Mouse (Mus musculus) liver, embryonic 16.5 days (tissue): ENCODE results near the gene Scn8a. TPM values are rescaled to one million over a fixed set of nuclear protein-coding genes. Genes with fewer than 3 reads are reported as not detected.
A peak's percentile ranks its signal among the peaks of the same experiment; 100 is the strongest.

Source experiments
- ATAC-seq: fragments of 200-750 bp; cut with Nextera tagmentation; 2 replicates; pipeline ENCODE4 v1.8.0; 2017; ENCODE audit warnings: low read depth, mild to moderate bottlenecking, moderate number of reproducible peaks, moderate library complexity
- H3K27ac ChIP-seq: fragments of 300-500 bp; sonication (generic); 2 replicates; pipeline ENCODE4 v1.5.1; 2014; ENCODE audit warnings: mild to moderate bottlenecking, low read length
- H3K27me3 ChIP-seq: fragments of 300-500 bp; sonication (generic); 2 replicates; pipeline ENCODE4 v1.6.1; 2014; ENCODE audit warnings: low read depth, low read length, mixed read lengths; ENCODE audit not compliant: control insufficient read depth, insufficient read depth
- H3K36me3 ChIP-seq: fragments of 300-500 bp; sonication (generic); 2 replicates; pipeline ENCODE4 v1.6.1; 2014; ENCODE audit warnings: mild to moderate bottlenecking; ENCODE audit not compliant: control insufficient read depth, insufficient read depth
- H3K4me1 ChIP-seq: fragments of 300-500 bp; sonication (generic); 2 replicates; pipeline ENCODE4 v1.6.1; 2014; ENCODE audit warnings: low read depth, low read length, mixed read lengths; ENCODE audit not compliant: control insufficient read depth
- H3K4me2 ChIP-seq: fragments of 300-500 bp; sonication (generic); 2 replicates; pipeline ENCODE4 v1.6.1; 2014; ENCODE audit warnings: low read depth, low read length, mixed read lengths
- H3K4me3 ChIP-seq: fragments of 300-500 bp; sonication (generic); 2 replicates; pipeline ENCODE4 v1.5.1; 2014; ENCODE audit warnings: low read depth, mild to moderate bottlenecking, low read length
- H3K9ac ChIP-seq: fragments of 300-500 bp; sonication (generic); 2 replicates; pipeline ENCODE4 v1.6.1; 2014; ENCODE audit warnings: low read depth, low read length
- H3K9me3 ChIP-seq: fragments of 300-500 bp; sonication (generic); replicated peaks from 2 replicates; pipeline ENCODE4 v1.6.1; 2016; ENCODE audit warnings: low read length; ENCODE audit not compliant: control insufficient read depth
- WGBS: fragments of 180-500 bp; shearing (Covaris S2); extraction: QIAGEN DNeasy Blood & Tissue Kit; methylation state at CpG from one replicate; pipeline ENCODE4 v1.1.7; 2014; ENCODE audit not compliant: insufficient replicate concordance; 5-methylcytosine and 5-hydroxymethylcytosine counted together
- polyA plus RNA-seq: library from polyadenylated mRNA; unstranded; fragments of >200 nt; fragmentation: Nextera tagmentation; extraction: Ambion mirVana; gene quantifications from 2 replicates; pipeline ENCODE4 v1.2.1, GENCODE M21; 2015

Gene Scn8a
- polyA plus RNA-seq, 1 experiment from 2014 or later = 0.72 TPM

- H3K36me3 ChIP-seq = no peaks in the 10 kb centered on the region
- no peak overlapping the region for H3K27ac ChIP-seq
- H3K9ac ChIP-seq = no peak overlapping the region
- H3K9me3 ChIP-seq = no peaks in the 10 kb centered on the region
- H3K4me2 ChIP-seq = no peak overlapping the region
- H3K4me3 ChIP-seq = no peak overlapping the region
- H3K27me3 ChIP-seq = no peaks in the 10 kb centered on the region
- ATAC-seq = no peak
- H3K4me1 ChIP-seq = no peaks in the 10 kb centered on the region
- 60% methylated on average over 8 of the region's 8 CpGs for WGBS
These were observed 32.9 kb upstream of the Scn8a start for GRCm38 (mm10) chr15:100836729-100837128.

GRCm38 (mm10) chr15:100838607-100839207 lies 31.0 kb upstream of the Scn8a start:
- Histone ChIP-seq H3K4me1 (no peaks in the 10 kb centered on the region), H3K27ac (no peak overlapping the region), H3K4me2 (no peak overlapping the region), H3K27me3 (no peaks in the 10 kb centered on the region), H3K9me3 (no peaks in the 10 kb centered on the region), H3K9ac (no peak overlapping the region), H3K36me3 (no peaks in the 10 kb centered on the region), H3K4me3 (no peak overlapping the region)
- 36% methylated on average over 12 of the region's 12 CpGs for whole genome bisulfite sequencing
- no peak for ATAC-seq

- no peak overlapping the region for H3K27ac ChIP-seq
- H3K4me3 ChIP-seq = no peak overlapping the region
- H3K4me1 ChIP-seq = no peaks in the 10 kb centered on the region
- no peak overlapping the region for H3K9ac ChIP-seq
- no peaks in the 10 kb centered on the region for H3K27me3 ChIP-seq
- ATAC-seq = no peak
- no peaks in the 10 kb centered on the region for H3K36me3 ChIP-seq
- H3K4me2 ChIP-seq = no peak overlapping the region
- WGBS = 57% methylated on average over 7 of the region's 7 CpGs
- no peaks in the 10 kb centered on the region; the same call in 1 of the 2 replicates for H3K9me3 ChIP-seq
These were observed 25.3 kb upstream of the Scn8a start for GRCm38 (mm10) chr15:100844336-100844735.

GRCm38 (mm10) chr15:100845049-100845879 lies 24.4 kb upstream of the Scn8a start:
- H3K4me2 ChIP-seq = no peak overlapping the region
- 32% methylated on average over 24 of the region's 26 CpGs for WGBS

DNA sequence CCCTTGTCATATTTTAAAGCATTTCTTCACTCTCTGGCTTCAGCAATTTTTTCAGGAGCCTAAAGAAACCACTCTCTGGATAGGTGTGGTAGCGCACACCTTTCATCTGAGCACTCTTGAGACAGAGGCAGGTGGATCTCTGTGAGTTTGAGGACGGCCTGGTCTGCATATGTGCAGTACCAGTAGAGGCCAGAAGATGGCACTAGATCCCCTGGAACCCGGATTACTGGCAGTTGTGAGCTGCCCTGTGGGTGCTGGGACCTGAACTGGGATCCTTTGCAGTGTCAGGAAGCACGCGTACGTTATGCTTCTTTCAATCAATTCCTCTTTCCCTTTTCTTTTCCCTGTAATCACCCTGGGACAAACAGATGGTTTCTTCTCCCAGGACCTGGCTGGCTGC lies 22.5 kb upstream of the Scn8a start:
- H3K4me2 ChIP-seq = no peak overlapping the region
- H3K4me3 ChIP-seq = no peak overlapping the region
- no peaks in the 10 kb centered on the region for H3K36me3 ChIP-seq
- WGBS = 77% methylated on average over 6 of the region's 6 CpGs
- no peaks in the 10 kb centered on the region for H3K4me1 ChIP-seq
- no peak overlapping the region for H3K27ac ChIP-seq
- no peak for ATAC-seq
- H3K9ac ChIP-seq = no peak overlapping the region
- no peaks in the 10 kb centered on the region; the same call in 1 of the 2 replicates for H3K9me3 ChIP-seq
- no peaks in the 10 kb centered on the region for H3K27me3 ChIP-seq

More at GRCm38 (mm10) chr15:100845049-100845879, 24.4 kb upstream of the Scn8a start:
- Histone ChIP-seq H3K9me3 (no peaks in the 10 kb centered on the region; the same call in 1 of the 2 replicates), H3K4me1 (no peaks in the 10 kb centered on the region), H3K4me3 (no peak overlapping the region), H3K36me3 (no peaks in the 10 kb centered on the region), H3K9ac (no peak overlapping the region), H3K27ac (0 out of 2 replicates have a peak overlapping the region, but pooled peaks have one; percentile 3), H3K27me3 (no peaks in the 10 kb centered on the region)
- 0 out of 2 replicates have a peak, but pooled peaks have one; percentile 30 for ATAC-seq

- ATAC-seq = no peak
- Histone ChIP-seq H3K4me1 (no peaks in the 10 kb centered on the region), H3K36me3 (no peaks in the 10 kb centered on the region), H3K9ac (no peak overlapping the region), H3K4me3 (no peak overlapping the region), H3K27ac (no peak overlapping the region), H3K9me3 (no peaks in the 10 kb centered on the region), H3K4me2 (no peak overlapping the region), H3K27me3 (no peaks in the 10 kb centered on the region)
- 14% methylated on average over 3 of the region's 3 CpGs for WGBS
These were observed 12.1 kb upstream of the Scn8a start for GRCm38 (mm10) chr15:100857586-100857985.

GRCm38 (mm10) chr15:100860856-100861255 lies 8.8 kb upstream of the Scn8a start:
- 28% methylated on average over 5 of the region's 5 CpGs for WGBS
- no peak overlapping the region for H3K9ac ChIP-seq
- ATAC-seq = no peak
- H3K4me2 ChIP-seq = no peak overlapping the region
- no peaks in the 10 kb centered on the region for H3K4me1 ChIP-seq
- H3K27me3 ChIP-seq = no peaks in the 10 kb centered on the region
- H3K36me3 ChIP-seq = no peaks in the 10 kb centered on the region
- H3K27ac ChIP-seq = no peak overlapping the region
- no peak overlapping the region for H3K4me3 ChIP-seq
- no peaks in the 10 kb centered on the region for H3K9me3 ChIP-seq

- no peak overlapping the region for H3K27ac ChIP-seq
- 23% methylated on average over 3 of the region's 3 CpGs for WGBS
- H3K27me3 ChIP-seq = peaks cover 16% of the 10 kb centered on the region
- no peaks in the 10 kb centered on the region for H3K4me1 ChIP-seq
- H3K36me3 ChIP-seq = no peaks in the 10 kb centered on the region
- ATAC-seq = no peak
- H3K9me3 ChIP-seq = no peaks in the 10 kb centered on the region
- no peak overlapping the region for H3K4me3 ChIP-seq
- H3K4me2 ChIP-seq = no peak overlapping the region
- no peak overlapping the region for H3K9ac ChIP-seq
These were observed 4.1 kb upstream of the Scn8a start for GRCm38 (mm10) chr15:100865556-100865955.
